Mouse (Mus musculus): ENCODE measurements at regions not wholly inside any gene's neighbourhood (a gene's known extent, or its start where the extent isn't known, plus 50 kb on each side); places are given as distances from the start of the nearest gene placed in this dataset.

DNA sequence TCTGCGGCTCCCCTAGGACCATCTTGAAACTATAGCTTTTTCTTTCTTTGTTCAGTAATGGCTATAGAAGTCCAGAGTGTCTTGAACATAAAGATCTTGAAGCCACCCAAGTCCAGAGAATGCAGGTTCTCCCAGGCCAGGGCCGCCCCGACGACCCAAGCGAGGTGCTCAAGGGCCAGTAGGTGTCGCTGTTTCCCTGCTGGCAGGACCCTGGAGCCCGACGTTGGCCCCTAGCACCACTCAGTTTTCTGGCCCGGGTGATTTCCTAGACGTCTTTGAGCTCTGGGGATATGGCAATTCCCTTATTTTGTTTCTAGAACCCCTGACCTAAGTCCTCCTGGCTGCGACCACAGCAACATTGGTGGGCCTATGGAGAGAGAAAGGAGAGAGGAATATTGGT is 221.2 kb downstream of the Mef2c start:
- H3K27me3 ChIP-seq (ENCODE audit: insufficient read depth, low read length): no peaks in the 10 kb centered on the region
- under 1% methylated on average over 11 of the region's 11 CpGs for WGBS
- TF ChIP-seq CTCF (IDR thresholded peaks at IDR 0.05): peak; percentile 87
- ATAC-seq (ENCODE audit: low FRiP score) (peak; percentile 32; the same call in 1 of the 2 replicates), DNase-seq (ENCODE audit: low spot score) (peak; percentile 92)
- peak overlapping the region; percentile 100 for H3K9ac ChIP-seq (replicated peaks; ENCODE audit: low read length, poor library complexity, severe bottlenecking)
- peak overlapping the region; percentile 78 for H3K4me3 ChIP-seq (ENCODE audit: low read depth, low read length)
- H3K4me1 ChIP-seq (ENCODE audit: insufficient read depth, low read length): no peaks in the 10 kb centered on the region
- no peaks in the 10 kb centered on the region for H3K9me3 ChIP-seq (ENCODE audit: low read length)
- H3K27ac ChIP-seq (ENCODE audit: low read depth, low read length): peak overlapping the region; percentile 100
- H3K36me3 ChIP-seq (ENCODE audit: insufficient read depth, low read length): no peaks in the 10 kb centered on the region; the same call in 1 of the 2 replicates
- H3K4me2 ChIP-seq (ENCODE audit: low read depth, low read length, poor library complexity, severe bottlenecking): peak overlapping the region; percentile 79

DNA sequence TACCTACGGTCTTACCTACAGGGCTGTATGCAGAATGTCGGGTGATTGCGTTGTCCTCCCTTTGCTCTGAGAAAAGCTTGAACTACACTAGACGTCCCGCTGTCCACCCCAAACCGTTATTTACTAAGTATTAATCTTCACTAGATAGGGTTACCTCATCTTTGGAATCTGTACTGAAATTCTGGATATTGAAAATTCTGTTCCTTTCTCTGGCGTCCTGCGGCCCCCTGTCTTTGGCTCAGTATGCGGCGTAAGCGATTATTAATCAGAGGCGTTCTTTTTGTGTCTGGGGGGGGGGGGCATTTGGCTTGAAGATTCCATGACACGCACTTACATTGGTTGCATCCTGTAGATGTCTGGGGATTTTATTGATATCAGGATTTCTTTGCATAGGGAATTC is 222.0 kb downstream of the Mef2c start:
- peak overlapping the region; percentile 100 for H3K9ac ChIP-seq (replicated peaks; ENCODE audit: low read length, poor library complexity, severe bottlenecking)
- peak overlapping the region; percentile 78 for H3K4me3 ChIP-seq (ENCODE audit: low read depth, low read length)
- no peaks in the 10 kb centered on the region for H3K4me1 ChIP-seq (ENCODE audit: insufficient read depth, low read length)
- H3K9me3 ChIP-seq (ENCODE audit: low read length): no peaks in the 10 kb centered on the region
- no peaks in the 10 kb centered on the region for H3K27me3 ChIP-seq (ENCODE audit: insufficient read depth, low read length)
- H3K36me3 ChIP-seq (ENCODE audit: insufficient read depth, low read length): no peaks in the 10 kb centered on the region; the same call in 1 of the 2 replicates
- H3K4me2 ChIP-seq (ENCODE audit: low read depth, low read length, poor library complexity, severe bottlenecking): peak overlapping the region; percentile 79
- DNase-seq (ENCODE audit: low spot score) (peak; percentile 58), ATAC-seq (ENCODE audit: low FRiP score) (no peak)
- no peak for TF ChIP-seq CTCF (IDR thresholded peaks at IDR 0.05)
- peak overlapping the region; percentile 100 for H3K27ac ChIP-seq (ENCODE audit: low read depth, low read length)
- whole genome bisulfite sequencing: 7% methylated on average over 13 of the region's 13 CpGs

DNA sequence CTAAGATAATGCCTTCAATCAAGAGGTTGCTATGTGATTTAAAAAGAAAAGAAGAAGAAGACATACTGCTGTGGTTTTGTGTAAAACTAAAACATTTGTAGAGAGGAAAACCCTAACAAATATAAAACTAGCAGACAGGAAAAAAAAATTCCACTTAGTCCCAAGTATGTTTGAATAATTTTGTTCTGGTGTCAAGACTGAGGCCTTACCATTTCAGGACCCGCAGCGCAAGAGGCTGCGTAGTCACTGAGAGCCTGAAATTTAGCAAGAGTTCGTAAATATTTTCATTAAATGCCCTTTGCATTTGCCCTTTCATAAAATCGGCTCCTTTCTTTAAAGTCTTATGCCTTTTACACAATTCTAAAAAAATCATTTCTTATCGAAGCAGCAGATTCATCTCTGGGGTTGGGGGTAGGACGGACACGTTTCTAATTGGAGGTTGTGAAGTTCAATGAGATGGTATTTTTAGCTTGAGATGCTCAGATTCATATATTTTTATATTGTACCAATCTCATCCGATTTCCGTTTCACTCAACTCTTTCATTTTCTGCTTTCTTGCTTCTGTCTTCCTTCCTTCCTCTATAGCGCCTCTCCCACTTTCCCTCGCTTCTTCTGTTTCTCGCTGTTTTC is 222.6 kb downstream of the Mef2c start:
- Histone ChIP-seq H3K9ac (replicated peaks; ENCODE audit: low read length, poor library complexity, severe bottlenecking) (peak overlapping the region; percentile 100), H3K36me3 (ENCODE audit: insufficient read depth, low read length) (no peaks in the 10 kb centered on the region; the same call in 1 of the 2 replicates), H3K9me3 (ENCODE audit: low read length) (no peaks in the 10 kb centered on the region), H3K27me3 (ENCODE audit: insufficient read depth, low read length) (no peaks in the 10 kb centered on the region), H3K4me2 (ENCODE audit: low read depth, low read length, poor library complexity, severe bottlenecking) (peak overlapping the region; percentile 79), H3K4me1 (ENCODE audit: insufficient read depth, low read length) (no peaks in the 10 kb centered on the region), H3K27ac (ENCODE audit: low read depth, low read length) (peak overlapping the region; percentile 100), H3K4me3 (ENCODE audit: low read depth, low read length) (peak overlapping the region; percentile 78)
- WGBS: 3% methylated on average over 13 of the region's 13 CpGs
- ATAC-seq (ENCODE audit: low FRiP score) (no peak), DNase-seq (ENCODE audit: low spot score) (peak; percentile 23)
- TF ChIP-seq CTCF (IDR thresholded peaks at IDR 0.05): no peak

DNA sequence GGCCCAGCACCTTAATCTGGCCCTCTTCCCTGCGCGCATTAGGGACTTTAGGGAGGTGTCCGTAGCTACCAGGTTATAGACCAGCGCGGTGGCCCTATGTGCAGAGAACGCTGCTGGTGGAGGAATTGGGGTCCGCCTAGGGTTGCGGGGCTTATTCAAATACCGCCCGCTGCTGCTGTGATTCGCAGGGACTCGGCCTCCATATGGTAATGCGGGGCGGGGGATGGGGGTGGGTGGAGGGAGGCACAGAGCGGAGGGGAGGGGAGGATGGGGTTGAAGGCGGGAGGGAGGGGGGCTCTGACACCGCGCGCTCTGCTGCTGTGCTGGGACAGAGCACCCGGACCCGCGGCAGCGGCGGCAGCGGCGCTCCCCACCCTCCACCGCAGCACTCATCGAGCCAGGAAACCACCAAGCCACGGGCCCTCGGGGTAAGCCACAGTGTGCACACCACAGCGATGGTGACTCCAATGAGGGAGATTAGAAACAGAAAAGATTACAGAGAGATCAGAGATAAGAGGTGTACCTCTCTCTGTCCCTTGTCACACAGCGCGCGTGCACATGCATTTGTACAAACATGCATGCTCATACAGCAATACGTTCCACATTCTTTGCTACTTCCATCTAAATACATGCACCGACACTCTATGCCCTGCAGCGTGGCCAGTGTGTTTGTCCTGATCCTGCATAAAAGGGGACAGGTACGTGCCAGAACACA is 223.4 kb downstream of the Mef2c start:
- no peaks in the 10 kb centered on the region for H3K9me3 ChIP-seq (ENCODE audit: low read length)
- H3K9ac ChIP-seq (replicated peaks; ENCODE audit: low read length, poor library complexity, severe bottlenecking): peak overlapping the region; percentile 100
- no peaks in the 10 kb centered on the region for H3K4me1 ChIP-seq (ENCODE audit: insufficient read depth, low read length)
- H3K27ac ChIP-seq (ENCODE audit: low read depth, low read length): peak overlapping the region; percentile 100
- no peaks in the 10 kb centered on the region for H3K27me3 ChIP-seq (ENCODE audit: insufficient read depth, low read length)
- H3K36me3 ChIP-seq (ENCODE audit: insufficient read depth, low read length): no peaks in the 10 kb centered on the region; the same call in 1 of the 2 replicates
- no peak for TF ChIP-seq CTCF (IDR thresholded peaks at IDR 0.05)
- peak; percentile 51 for ATAC-seq (ENCODE audit: low FRiP score)
- peak overlapping the region; percentile 78 for H3K4me3 ChIP-seq (ENCODE audit: low read depth, low read length)
- peak overlapping the region; percentile 79 for H3K4me2 ChIP-seq (ENCODE audit: low read depth, low read length, poor library complexity, severe bottlenecking)
- peak; percentile 90 for DNase-seq (ENCODE audit: low spot score)
- WGBS: under 1% methylated on average over 37 of the region's 38 CpGs

DNA sequence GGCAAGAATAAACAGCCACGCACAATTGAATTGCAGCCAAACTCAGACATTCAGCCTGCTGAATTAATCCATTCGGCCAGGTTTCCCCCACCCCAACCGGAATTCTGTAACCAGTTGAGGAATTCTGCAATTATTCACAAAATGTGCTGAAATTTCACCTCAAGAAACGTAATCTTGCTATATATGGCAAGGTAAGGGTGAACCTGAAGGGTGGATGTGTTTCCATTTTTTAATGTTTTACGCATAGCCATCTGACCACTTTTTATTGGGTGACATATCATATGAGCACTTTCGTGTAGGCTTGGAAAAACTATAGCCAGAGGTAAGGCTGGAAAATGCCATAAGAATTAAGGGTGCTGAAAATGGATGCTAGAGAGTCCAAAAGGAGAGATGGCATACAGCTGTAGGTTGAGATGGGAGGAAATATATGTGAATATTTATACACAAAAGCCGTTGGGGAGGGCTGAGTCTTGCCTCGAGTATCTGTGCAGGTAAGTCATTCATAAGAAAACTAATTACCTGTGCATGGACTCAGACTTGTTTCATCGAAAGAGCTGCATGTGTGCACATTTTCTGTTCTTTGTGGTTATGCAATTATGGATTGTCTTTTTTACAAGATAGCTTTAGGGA is 224.0 kb downstream of the Mef2c start:
- DNase-seq (ENCODE audit: low spot score) (peak; percentile 43), ATAC-seq (ENCODE audit: low FRiP score) (no peak)
- Histone ChIP-seq H3K4me2 (ENCODE audit: low read depth, low read length, poor library complexity, severe bottlenecking) (peak overlapping the region; percentile 79), H3K27me3 (ENCODE audit: insufficient read depth, low read length) (no peaks in the 10 kb centered on the region), H3K4me1 (ENCODE audit: insufficient read depth, low read length) (no peaks in the 10 kb centered on the region), H3K9me3 (ENCODE audit: low read length) (no peaks in the 10 kb centered on the region), H3K9ac (replicated peaks; ENCODE audit: low read length, poor library complexity, severe bottlenecking) (peak overlapping the region; percentile 100), H3K4me3 (ENCODE audit: low read depth, low read length) (peak overlapping the region; percentile 78), H3K27ac (ENCODE audit: low read depth, low read length) (peak overlapping the region; percentile 100), H3K36me3 (ENCODE audit: insufficient read depth, low read length) (no peaks in the 10 kb centered on the region; the same call in 1 of the 2 replicates)
- WGBS: 5% methylated on average over 9 of the region's 9 CpGs
- no peak for TF ChIP-seq CTCF (IDR thresholded peaks at IDR 0.05)
